In genomic region chr13:98171257-98171656, GRCm38 (mm10) we compare ENCODE assay signal across 11 mouse cellular contexts. TPM values are rescaled to one million over a fixed set of nuclear protein-coding genes. Genes with fewer than 3 reads are reported as not detected.
DNase-seq lines count a peak whose midpoint lies in the region; ATAC-seq and TF ChIP-seq lines count a peak whose summit lies in the region.
"Had no signal": no experiment of that assay in that cellular context is flagged by ENCODE, and none has a peak within 500 bp of the region (broad histone marks: within the 10 kb centered on the region; RNA-seq: fewer than 3 reads in every experiment).

No protein-coding gene starts in this region.

- H3K9ac ChIP-seq in hindbrain, postnatal 0 days (replicated peaks; ENCODE audit: low read length) = no peak overlapping the region
- no peak overlapping the region for H3K9ac ChIP-seq in forebrain, postnatal 0 days
- H3K9ac ChIP-seq in liver, embryonic 11.5 days (ENCODE audit: low read depth, low read length) = no peak overlapping the region
- H3K9ac ChIP-seq: lung, embryonic 15.5 days had no signal

- H3K4me2 ChIP-seq in hindbrain, postnatal 0 days (ENCODE audit: low read depth, low read length) = no peak overlapping the region
- H3K4me2 ChIP-seq in forebrain, postnatal 0 days (ENCODE audit: low read depth) = no peak overlapping the region
- H3K4me2 ChIP-seq in liver, embryonic 11.5 days = no peak overlapping the region
- H3K4me2 ChIP-seq: lung, embryonic 15.5 days had no signal

- H3K4me3 ChIP-seq in hindbrain, postnatal 0 days (ENCODE audit: low read length) = no peak overlapping the region
- no peak overlapping the region for H3K4me3 ChIP-seq in hindbrain, embryonic 10.5 days
- no peak overlapping the region for H3K4me3 ChIP-seq in forebrain, postnatal 0 days (ENCODE audit: low read depth, low read length)
- no peak overlapping the region for H3K4me3 ChIP-seq in gastrocnemius, adult 2 months
- no peak overlapping the region for H3K4me3 ChIP-seq in liver, embryonic 11.5 days (ENCODE audit: low read depth, low read length)
- H3K4me3 ChIP-seq: lung, embryonic 15.5 days had no signal

- peak; percentile 45 for DNase-seq in hindbrain, postnatal 0 days (ENCODE audit: low spot score)
- no peak for DNase-seq in hindbrain, embryonic 10.5 days (ENCODE audit: low spot score)
- DNase-seq in forebrain, postnatal 0 days = peak; percentile 61
- DNase-seq in left cerebral cortex, postnatal 14 days (ENCODE audit: low spot score in 2 of 2) = peak; percentile 63 to 73
- peak; percentile 62 to 68 for DNase-seq in right cerebral cortex, postnatal 36 days (ENCODE audit: low spot score in 2 of 2)
- no peak for DNase-seq in gastrocnemius, adult 2 months
- no peak for DNase-seq in liver, embryonic 11.5 days (ENCODE audit: low spot score)
- DNase-seq in heart, adult 9 months (ENCODE audit: low spot score in 2 of 2) = no peak
- DNase-seq: adrenal gland, adult 2 months; thymus, postnatal 14 days had no signal

- intact Hi-C loops in left cerebral cortex, postnatal 14 days (cut with DNase I) = no loop called here
- intact Hi-C loops in gastrocnemius, adult 2 months (cut with DNase I) = no loop called here

- no peaks in the 10 kb centered on the region for H3K9me3 ChIP-seq in hindbrain, postnatal 0 days (ENCODE audit: low read length)
- H3K9me3 ChIP-seq in hindbrain, embryonic 10.5 days = no peaks in the 10 kb centered on the region
- no peaks in the 10 kb centered on the region for H3K9me3 ChIP-seq in forebrain, postnatal 0 days (ENCODE audit: low read length)
- H3K9me3 ChIP-seq in liver, embryonic 11.5 days (ENCODE audit: control insufficient read depth, low read length) = no peaks in the 10 kb centered on the region
- H3K9me3 ChIP-seq: lung, embryonic 15.5 days had no signal

- H3K27ac ChIP-seq in hindbrain, postnatal 0 days = no peak overlapping the region; the same call in 1 of the 2 replicates
- no peak overlapping the region for H3K27ac ChIP-seq in hindbrain, embryonic 10.5 days
- H3K27ac ChIP-seq in forebrain, postnatal 0 days (ENCODE audit: low read depth, low read length) = peak overlapping the region; percentile 54; the same call in 1 of the 2 replicates
- H3K27ac ChIP-seq in gastrocnemius, adult 2 months = no peak overlapping the region
- no peak overlapping the region for H3K27ac ChIP-seq in liver, embryonic 11.5 days (ENCODE audit: low read depth, low read length)
- H3K27ac ChIP-seq: lung, embryonic 15.5 days had no signal

- H3K27me3 ChIP-seq in hindbrain, postnatal 0 days (ENCODE audit: insufficient read depth, low read length) = no peaks in the 10 kb centered on the region
- H3K27me3 ChIP-seq in hindbrain, embryonic 10.5 days (ENCODE audit: insufficient read depth, poor library complexity, severe bottlenecking) = no peaks in the 10 kb centered on the region
- H3K27me3 ChIP-seq in forebrain, postnatal 0 days (ENCODE audit: insufficient read depth, low read length) = no peaks in the 10 kb centered on the region
- no peaks in the 10 kb centered on the region for H3K27me3 ChIP-seq in liver, embryonic 11.5 days (replicated peaks; ENCODE audit: control insufficient read depth, insufficient read depth, low read length)
- H3K27me3 ChIP-seq: lung, embryonic 15.5 days had no signal

- H3K36me3 ChIP-seq in hindbrain, postnatal 0 days (ENCODE audit: insufficient read depth, low read length) = no peaks in the 10 kb centered on the region
- H3K36me3 ChIP-seq in hindbrain, embryonic 10.5 days = no peaks in the 10 kb centered on the region
- H3K36me3 ChIP-seq in forebrain, postnatal 0 days (ENCODE audit: insufficient read depth) = no peaks in the 10 kb centered on the region
- H3K36me3 ChIP-seq in liver, embryonic 11.5 days (ENCODE audit: control insufficient read depth, insufficient read depth, low read length) = no peaks in the 10 kb centered on the region
- H3K36me3 ChIP-seq: lung, embryonic 15.5 days had no signal

- ATAC-seq in hindbrain, postnatal 0 days = peak; percentile 72
- peak; percentile 65 for ATAC-seq in forebrain, postnatal 0 days
- ATAC-seq in liver, embryonic 11.5 days (replicated peaks; ENCODE audit: low FRiP score) = no peak

- TF ChIP-seq CTCF in hindbrain, postnatal 0 days (IDR thresholded peaks at IDR 0.05; ENCODE audit: low read depth) = no peak
- no peak for TF ChIP-seq CTCF in forebrain, postnatal 0 days (IDR thresholded peaks at IDR 0.05; ENCODE audit: low read depth)
- no peak for TF ChIP-seq CTCF in gastrocnemius, adult 2 months (IDR thresholded peaks at IDR 0.05)

- WGBS in hindbrain, postnatal 0 days = 83% methylated on average over 12 of the region's 12 CpGs
- WGBS in hindbrain, embryonic 10.5 days = 93% methylated on average over 12 of the region's 12 CpGs
- 86% methylated on average over 12 of the region's 12 CpGs for WGBS in forebrain, postnatal 0 days
- WGBS in liver, embryonic 11.5 days = 92% methylated on average over 12 of the region's 12 CpGs

- H3K4me1 ChIP-seq in hindbrain, postnatal 0 days (ENCODE audit: insufficient read depth, low read length) = no peaks in the 10 kb centered on the region
- H3K4me1 ChIP-seq in hindbrain, embryonic 10.5 days (replicated peaks) = 0 out of 2 replicates have a peak, but pooled peaks cover 13% of the 10 kb centered on the region
- no peaks in the 10 kb centered on the region for H3K4me1 ChIP-seq in forebrain, postnatal 0 days (ENCODE audit: insufficient read depth)
- no peaks in the 10 kb centered on the region for H3K4me1 ChIP-seq in liver, embryonic 11.5 days (replicated peaks; ENCODE audit: control insufficient read depth, insufficient read depth, low read length)
- H3K4me1 ChIP-seq: lung, embryonic 15.5 days had no signal

RNA-seq across cellular contexts. Expression of gene Arhgef28, which starts 35.0 kb away (rescaled TPM):
- 21.9 and 29.9 TPM in 2 replicates for total RNA-seq in hindbrain, postnatal 0 days (2014; rRNA removed)
- 28.4 and 29.2 TPM in 2 replicates for polyA plus RNA-seq in hindbrain, postnatal 0 days (2015; fragmentation: Nextera tagmentation; extraction: Ambion mirVana)
- 8.6 and 10.6 TPM in 2 replicates for polyA plus RNA-seq in hindbrain, embryonic 10.5 days (2016; fragmentation: Nextera tagmentation; extraction: Ambion mirVana)
- total RNA-seq in forebrain, postnatal 0 days (2014; rRNA removed) = 27.0 and 38.7 TPM in 2 replicates
- polyA plus RNA-seq in forebrain, postnatal 0 days (2015; fragmentation: Nextera tagmentation; extraction: Ambion mirVana) = 23.1 and 33.9 TPM in 2 replicates
- total RNA-seq in left cerebral cortex, postnatal 14 days (2021) = 10 to 100 TPM; 37.6 to 40.5 TPM
- total RNA-seq in gastrocnemius, adult 2 months (2021) = 1 to 10 TPM; 2.8 to 3.3 TPM
- polyA plus RNA-seq in liver, embryonic 11.5 days (2014; fragmentation: Nextera tagmentation; extraction: Ambion mirVana) = 2.7 and 2.9 TPM in 2 replicates

Comparison
In these comparisons a context has a peak if more than half of its experiments do, and no peak if none do; other contexts are left out.
1. DNase-seq: peak in hindbrain, postnatal 0 days (single experiment), forebrain, postnatal 0 days (single experiment), left cerebral cortex, postnatal 14 days (2 of 2) and right cerebral cortex, postnatal 36 days (2 of 2); none in hindbrain, embryonic 10.5 days (single experiment), gastrocnemius, adult 2 months (single experiment), liver, embryonic 11.5 days (single experiment) and heart, adult 9 months (0 of 2).